Mouse (Mus musculus): ENCODE data around the gene Gm2916.
"Not testable (repeated sequence)": the region's sequence is repeated elsewhere in the genome, so short reads cannot be mapped to it uniquely, and the experiment has no call there.

Gene Gm2916

DNA sequence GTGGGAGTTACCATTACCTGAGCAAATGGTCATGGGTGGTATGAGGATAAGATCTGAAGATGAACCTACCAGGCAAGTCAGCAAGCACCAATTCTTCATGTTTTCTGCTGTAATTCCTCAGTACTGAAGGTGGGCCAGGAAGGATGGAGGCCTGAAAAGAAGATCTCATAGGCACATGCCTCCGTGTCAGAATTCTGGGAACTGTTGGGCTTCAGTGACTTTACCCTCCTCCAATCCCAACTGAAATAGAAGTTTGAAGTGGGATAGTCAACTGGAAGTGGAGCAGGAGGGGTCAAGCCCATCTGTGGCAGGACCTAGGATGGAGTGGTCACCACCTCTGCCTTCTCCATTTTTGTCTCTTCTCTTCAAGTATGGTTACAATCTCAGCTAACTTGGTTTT lies at the start of gene Gm2916:
Gene Gm2916 (plus strand): TSS at position 301 of the 400 bp plus-strand sequence.
- DNase-seq: not testable (repeated sequence)

DNA sequence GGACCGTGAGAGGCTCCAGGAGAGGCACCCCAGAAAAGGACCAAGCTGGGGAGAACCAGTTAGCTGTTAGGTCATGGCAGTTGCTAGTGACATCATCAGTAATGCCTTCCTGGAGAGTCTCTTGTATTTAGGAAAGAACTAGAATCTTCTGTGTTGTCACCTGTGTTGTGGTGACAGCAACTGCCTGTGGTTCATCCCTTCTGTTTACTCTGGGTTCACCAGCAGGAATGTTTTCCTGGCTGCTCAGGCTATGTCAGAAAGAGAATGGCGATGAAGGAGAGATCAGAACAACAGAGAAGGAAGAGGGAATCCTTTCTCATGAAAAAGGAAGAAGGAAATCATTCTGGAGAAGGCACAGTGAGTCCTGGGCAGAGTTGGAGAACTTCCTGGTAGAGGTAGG lies 38.0 kb upstream of the Gm2916 start, which contains the start of gene Gm3033:
Gene Gm3033 (plus strand): TSS at position 301 of the 400 bp plus-strand sequence.
- not testable (repeated sequence) for DNase-seq

DNA sequence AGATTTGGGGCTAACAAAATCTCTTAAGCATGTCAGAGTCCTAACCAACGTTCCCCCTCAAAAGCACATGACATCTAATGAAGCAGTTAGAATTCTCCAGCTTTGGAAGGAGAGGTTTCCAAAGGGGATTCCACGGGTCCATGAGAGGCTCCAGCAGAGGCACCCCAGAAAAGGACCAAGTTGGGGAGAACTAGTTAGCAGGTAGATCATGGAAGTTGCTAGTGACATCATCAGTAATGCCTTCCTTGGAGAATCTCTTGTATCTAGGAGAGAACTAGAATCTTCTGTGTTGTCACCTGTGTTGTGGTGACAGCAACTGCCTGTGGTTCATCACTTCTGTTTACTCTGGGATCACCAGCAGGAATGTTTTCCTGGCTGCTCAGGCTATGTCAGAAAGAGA lies 47.5 kb downstream of the Gm2916 start, which contains the start of gene Gm3029:
Gene Gm3029 (plus strand): TSS at position 301 of the 400 bp plus-strand sequence.
- DNase-seq: not testable (repeated sequence)

DNA sequence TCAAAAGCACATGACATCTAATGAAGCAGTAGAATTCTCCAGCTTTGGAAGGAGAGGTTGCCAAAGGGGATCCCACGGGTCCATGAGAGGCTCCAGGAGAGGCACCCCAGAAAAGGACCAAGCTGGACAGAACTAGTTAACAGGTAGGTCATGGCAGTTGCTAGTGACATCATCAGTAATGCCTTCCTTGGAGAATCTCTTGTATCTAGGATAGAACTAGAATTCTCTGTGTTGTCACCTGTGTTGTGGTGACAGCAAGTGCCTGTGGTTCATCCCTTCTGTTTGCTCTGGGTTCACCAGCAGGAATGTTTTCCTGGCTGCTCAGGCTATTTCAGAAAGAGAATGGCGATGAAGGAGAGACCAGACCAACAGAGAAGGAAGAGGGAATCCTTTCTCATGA lies 79.3 kb downstream of the Gm2916 start, which contains the start of gene Gm3095:
Gene Gm3095 (plus strand): TSS at position 301 of the 400 bp plus-strand sequence.
- DNase-seq: not testable (repeated sequence)
